Mouse (Mus musculus): ENCODE data around the gene Tbk1. TPM values are rescaled to one million over a fixed set of nuclear protein-coding genes. Genes with fewer than 3 reads are reported as not detected.

The Tbk1 gene
- polyA plus RNA-seq, 1 experiment from 2014 or later = 36.8 TPM

GRCm38 (mm10) chr10:121568026-121568425 is 18.6 kb downstream of the Tbk1 start:
- Histone ChIP-seq H3K4me2 (ENCODE audit: low read depth, low read length) (no peak overlapping the region), H3K4me3 (ENCODE audit: low read length) (no peak overlapping the region), H3K9me3 (ENCODE audit: control insufficient read depth, low read length) (no peaks in the 10 kb centered on the region), H3K4me1 (ENCODE audit: control insufficient read depth, insufficient read depth, low read length) (no peaks in the 10 kb centered on the region; the same call in 1 of the 2 replicates), H3K27me3 (replicated peaks; ENCODE audit: control insufficient read depth, insufficient read depth, low read length) (no peaks in the 10 kb centered on the region), H3K9ac (ENCODE audit: low read depth, low read length) (no peak overlapping the region), H3K27ac (ENCODE audit: low read length) (no peak overlapping the region), H3K36me3 (ENCODE audit: control insufficient read depth, insufficient read depth, low read length) (peaks cover 28% of the 10 kb centered on the region)
- no peak for ATAC-seq
- 95% methylated on average over 10 of the region's 10 CpGs for WGBS

- no peaks in the 10 kb centered on the region for H3K4me1 ChIP-seq (ENCODE audit: control insufficient read depth, insufficient read depth, low read length)
- peaks cover 13% of the 10 kb centered on the region; the same call in 1 of the 2 replicates for H3K36me3 ChIP-seq (ENCODE audit: control insufficient read depth, insufficient read depth, low read length)
- H3K9me3 ChIP-seq (ENCODE audit: control insufficient read depth, low read length) = no peaks in the 10 kb centered on the region
- no peak overlapping the region for H3K9ac ChIP-seq (ENCODE audit: low read depth, low read length)
- WGBS = 89% methylated on average over 8 of the region's 8 CpGs
- no peaks in the 10 kb centered on the region for H3K27me3 ChIP-seq (replicated peaks; ENCODE audit: control insufficient read depth, insufficient read depth, low read length)
- no peak overlapping the region for H3K4me3 ChIP-seq (ENCODE audit: low read length)
- H3K27ac ChIP-seq (ENCODE audit: low read length) = no peak overlapping the region
- ATAC-seq = no peak
- no peak overlapping the region for H3K4me2 ChIP-seq (ENCODE audit: low read depth, low read length)
Measured at GRCm38 (mm10) chr10:121564447-121564846, 22.1 kb downstream of the Tbk1 start.

GRCm38 (mm10) chr10:121558231-121558630 is 28.4 kb downstream of the Tbk1 start:
- Histone ChIP-seq H3K4me1 (ENCODE audit: control insufficient read depth, insufficient read depth, low read length) (no peaks in the 10 kb centered on the region), H3K4me3 (ENCODE audit: low read length) (no peak overlapping the region), H3K9me3 (ENCODE audit: control insufficient read depth, low read length) (no peaks in the 10 kb centered on the region), H3K27me3 (replicated peaks; ENCODE audit: control insufficient read depth, insufficient read depth, low read length) (no peaks in the 10 kb centered on the region), H3K9ac (ENCODE audit: low read depth, low read length) (no peak overlapping the region), H3K36me3 (ENCODE audit: control insufficient read depth, insufficient read depth, low read length) (peaks cover 19% of the 10 kb centered on the region), H3K4me2 (ENCODE audit: low read depth, low read length) (no peak overlapping the region), H3K27ac (ENCODE audit: low read length) (no peak overlapping the region)
- 75% methylated on average over 2 of the region's 2 CpGs for WGBS
- ATAC-seq = peak; percentile 36; the same call in 1 of the 2 replicates

DNA sequence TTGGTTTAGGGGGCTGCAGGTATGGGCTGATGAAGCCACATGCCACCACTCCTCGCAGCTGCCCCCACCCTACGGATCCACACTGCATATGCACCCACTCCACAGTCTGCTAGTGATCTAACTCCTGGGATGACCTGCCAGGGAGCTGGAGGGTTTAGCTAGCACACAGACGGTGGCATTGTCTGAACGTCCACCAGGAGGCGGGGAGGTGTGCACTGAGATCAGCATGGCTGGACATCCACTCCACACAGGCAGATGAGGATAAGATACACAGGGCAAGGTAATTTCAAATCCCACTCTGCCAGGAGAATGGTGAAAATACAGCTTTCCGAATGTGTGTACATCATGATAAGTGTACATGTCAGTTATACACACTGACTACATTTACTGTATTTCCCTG is 30.3 kb downstream of the Tbk1 start:
- no peak overlapping the region for H3K9ac ChIP-seq (ENCODE audit: low read depth, low read length)
- WGBS = 81% methylated on average over 6 of the region's 6 CpGs
- H3K27me3 ChIP-seq (replicated peaks; ENCODE audit: control insufficient read depth, insufficient read depth, low read length) = no peaks in the 10 kb centered on the region
- H3K27ac ChIP-seq (ENCODE audit: low read length) = no peak overlapping the region
- H3K9me3 ChIP-seq (ENCODE audit: control insufficient read depth, low read length) = no peaks in the 10 kb centered on the region
- H3K4me3 ChIP-seq (ENCODE audit: low read length) = no peak overlapping the region
- no peaks in the 10 kb centered on the region for H3K4me1 ChIP-seq (ENCODE audit: control insufficient read depth, insufficient read depth, low read length)
- peaks cover 29% of the 10 kb centered on the region for H3K36me3 ChIP-seq (ENCODE audit: control insufficient read depth, insufficient read depth, low read length)
- H3K4me2 ChIP-seq (ENCODE audit: low read depth, low read length) = no peak overlapping the region
- no peak for ATAC-seq

GRCm38 (mm10) chr10:121550334-121550733 is 36.3 kb downstream of the Tbk1 start:
- Histone ChIP-seq H3K4me3 (ENCODE audit: low read length) (no peak overlapping the region), H3K9me3 (ENCODE audit: control insufficient read depth, low read length) (no peaks in the 10 kb centered on the region), H3K4me1 (ENCODE audit: control insufficient read depth, insufficient read depth, low read length) (no peaks in the 10 kb centered on the region), H3K27me3 (replicated peaks; ENCODE audit: control insufficient read depth, insufficient read depth, low read length) (no peaks in the 10 kb centered on the region), H3K27ac (ENCODE audit: low read length) (no peak overlapping the region), H3K4me2 (ENCODE audit: low read depth, low read length) (no peak overlapping the region), H3K36me3 (ENCODE audit: control insufficient read depth, insufficient read depth, low read length) (peaks cover 38% of the 10 kb centered on the region), H3K9ac (ENCODE audit: low read depth, low read length) (no peak overlapping the region)
- WGBS = 84% methylated on average over 9 of the region's 9 CpGs
- ATAC-seq = no peak

GRCm38 (mm10) chr10:121549670-121550069 is 36.9 kb downstream of the Tbk1 start:
- Histone ChIP-seq H3K27me3 (replicated peaks; ENCODE audit: control insufficient read depth, insufficient read depth, low read length) (no peaks in the 10 kb centered on the region), H3K4me3 (ENCODE audit: low read length) (no peak overlapping the region), H3K27ac (ENCODE audit: low read length) (no peak overlapping the region), H3K9ac (ENCODE audit: low read depth, low read length) (no peak overlapping the region), H3K9me3 (ENCODE audit: control insufficient read depth, low read length) (no peaks in the 10 kb centered on the region), H3K36me3 (ENCODE audit: control insufficient read depth, insufficient read depth, low read length) (peaks cover 33% of the 10 kb centered on the region), H3K4me1 (ENCODE audit: control insufficient read depth, insufficient read depth, low read length) (no peaks in the 10 kb centered on the region), H3K4me2 (ENCODE audit: low read depth, low read length) (no peak overlapping the region)
- ATAC-seq = no peak
- 80% methylated on average over 5 of the region's 5 CpGs for WGBS

GRCm38 (mm10) chr10:121547162-121547561 is 39.4 kb downstream of the Tbk1 start:
- no peak overlapping the region for H3K4me2 ChIP-seq (ENCODE audit: low read depth, low read length)
- no peak overlapping the region for H3K4me3 ChIP-seq (ENCODE audit: low read length)
- no peaks in the 10 kb centered on the region for H3K4me1 ChIP-seq (ENCODE audit: control insufficient read depth, insufficient read depth, low read length)
- H3K27ac ChIP-seq (ENCODE audit: low read length) = no peak overlapping the region
- no peaks in the 10 kb centered on the region for H3K9me3 ChIP-seq (ENCODE audit: control insufficient read depth, low read length)
- no peak for ATAC-seq
- 90% methylated on average over 6 of the region's 6 CpGs for WGBS
- peaks cover 28% of the 10 kb centered on the region for H3K36me3 ChIP-seq (ENCODE audit: control insufficient read depth, insufficient read depth, low read length)
- no peak overlapping the region for H3K9ac ChIP-seq (ENCODE audit: low read depth, low read length)
- no peaks in the 10 kb centered on the region for H3K27me3 ChIP-seq (replicated peaks; ENCODE audit: control insufficient read depth, insufficient read depth, low read length)

DNA sequence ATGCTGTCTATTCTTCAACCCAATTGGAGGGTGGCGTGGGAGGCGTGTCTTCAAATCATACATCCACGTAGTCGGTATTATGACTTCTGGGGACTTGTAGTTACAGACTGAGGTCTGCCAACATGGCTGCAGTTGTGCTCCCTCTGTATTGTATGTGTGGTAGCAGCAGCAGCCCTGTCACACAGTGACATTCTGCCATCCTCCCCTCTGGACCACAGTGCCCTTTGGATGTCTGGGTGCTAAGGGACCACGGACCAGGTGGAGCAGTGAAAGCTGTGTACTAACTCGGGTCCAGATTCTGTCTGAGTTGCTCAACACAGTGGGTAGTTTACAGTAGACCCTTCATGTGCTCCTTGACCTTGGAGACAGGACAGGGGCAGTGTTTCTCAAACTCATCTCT is 43.0 kb downstream of the Tbk1 start:
- Histone ChIP-seq H3K27me3 (replicated peaks; ENCODE audit: control insufficient read depth, insufficient read depth, low read length) (no peaks in the 10 kb centered on the region), H3K27ac (ENCODE audit: low read length) (no peak overlapping the region), H3K36me3 (ENCODE audit: control insufficient read depth, insufficient read depth, low read length) (peaks cover 13% of the 10 kb centered on the region), H3K9ac (ENCODE audit: low read depth, low read length) (no peak overlapping the region), H3K4me1 (ENCODE audit: control insufficient read depth, insufficient read depth, low read length) (no peaks in the 10 kb centered on the region), H3K4me3 (ENCODE audit: low read length) (no peak overlapping the region), H3K4me2 (ENCODE audit: low read depth, low read length) (no peak overlapping the region), H3K9me3 (ENCODE audit: control insufficient read depth, low read length) (no peaks in the 10 kb centered on the region)
- ATAC-seq = no peak
- WGBS = 93% methylated on average over 6 of the region's 6 CpGs

GRCm38 (mm10) chr10:121542156-121542555 is 44.4 kb downstream of the Tbk1 start:
- Histone ChIP-seq H3K4me1 (ENCODE audit: control insufficient read depth, insufficient read depth, low read length) (no peaks in the 10 kb centered on the region), H3K4me3 (ENCODE audit: low read length) (no peak overlapping the region), H3K9ac (ENCODE audit: low read depth, low read length) (no peak overlapping the region), H3K27ac (ENCODE audit: low read length) (no peak overlapping the region), H3K9me3 (ENCODE audit: control insufficient read depth, low read length) (no peaks in the 10 kb centered on the region), H3K27me3 (replicated peaks; ENCODE audit: control insufficient read depth, insufficient read depth, low read length) (no peaks in the 10 kb centered on the region), H3K36me3 (ENCODE audit: control insufficient read depth, insufficient read depth, low read length) (peaks cover 13% of the 10 kb centered on the region), H3K4me2 (ENCODE audit: low read depth, low read length) (no peak overlapping the region)
- ATAC-seq = no peak
- 95% methylated on average over 3 of the region's 3 CpGs for WGBS

GRCm38 (mm10) chr10:121534995-121535394 is 51.6 kb downstream of the Tbk1 start:
- H3K9ac ChIP-seq (ENCODE audit: low read depth, low read length) = no peak overlapping the region
- H3K4me1 ChIP-seq (ENCODE audit: control insufficient read depth, insufficient read depth, low read length) = peaks cover 4% of the 10 kb centered on the region; the same call in 1 of the 2 replicates
- no peak overlapping the region for H3K4me2 ChIP-seq (ENCODE audit: low read depth, low read length)
- H3K27me3 ChIP-seq (replicated peaks; ENCODE audit: control insufficient read depth, insufficient read depth, low read length) = no peaks in the 10 kb centered on the region
- no peak for ATAC-seq
- no peak overlapping the region for H3K4me3 ChIP-seq (ENCODE audit: low read length)
- no peaks in the 10 kb centered on the region for H3K9me3 ChIP-seq (ENCODE audit: control insufficient read depth, low read length)
- WGBS = 67% methylated on average over 4 of the region's 4 CpGs
- no peaks in the 10 kb centered on the region for H3K36me3 ChIP-seq (ENCODE audit: control insufficient read depth, insufficient read depth, low read length)
- no peak overlapping the region for H3K27ac ChIP-seq (ENCODE audit: low read length)

All from intestine, embryonic 16.5 days (tissue).